Mouse (Mus musculus) skeletal muscle tissue, postnatal 0 days (tissue): ENCODE results near the gene Olfr1023. TPM values are rescaled to one million over a fixed set of nuclear protein-coding genes. Genes with fewer than 3 reads are reported as not detected.

ENCODE experiments used
- polyA plus RNA-seq: library from polyadenylated mRNA; unstranded; fragments of >200 nt; fragmentation: Nextera tagmentation; extraction: Ambion mirVana; gene quantifications from 2 replicates; pipeline ENCODE4 v1.2.1, GENCODE M21; 2015

The Olfr1023 gene
- polyA plus RNA-seq, result not detected in 2 replicates

DNA sequence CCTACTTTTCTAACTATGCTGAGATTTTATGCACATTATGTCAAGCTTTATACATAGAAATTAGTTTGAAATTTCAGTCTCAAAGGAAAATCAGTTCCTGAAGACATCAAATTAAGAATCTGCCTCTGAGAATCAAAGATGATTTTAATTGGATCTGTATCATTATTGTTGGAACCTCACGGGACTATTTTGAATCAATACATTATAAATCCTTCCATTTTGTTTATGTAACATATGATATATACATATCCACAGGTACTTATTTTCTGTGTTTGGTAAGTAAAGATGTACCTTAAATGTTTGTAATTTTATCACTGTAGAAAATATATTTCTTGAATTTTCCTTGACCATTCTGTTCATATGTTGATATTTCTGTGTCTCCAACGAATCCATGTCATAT, at the start of gene Olfr1023:
Gene Olfr1023 (plus strand): TSS at position 301 of the 400 bp plus-strand sequence.

DNA sequence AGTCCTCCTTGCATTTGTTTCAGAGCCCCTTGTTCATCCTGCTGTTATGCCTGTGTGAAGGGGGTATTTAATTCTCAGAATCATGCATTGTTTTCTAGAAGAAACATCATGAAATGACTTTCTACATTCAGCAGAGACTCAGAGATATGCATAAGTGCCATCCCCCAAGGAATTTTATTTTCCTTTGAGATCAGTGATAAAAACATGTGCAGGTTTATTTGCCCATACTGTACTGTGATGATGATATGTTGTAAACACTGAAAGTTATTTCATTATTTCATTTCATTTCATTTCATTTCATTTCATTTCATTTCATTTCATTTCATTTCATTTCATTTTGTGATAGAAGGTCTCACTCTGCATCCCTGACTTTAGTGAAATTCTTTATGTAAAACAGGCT, 40.1 kb upstream of the Olfr1023 start, which contains the start of gene Olfr1019:
Gene Olfr1019 (minus strand): TSS at position 101 of the 400 bp plus-strand sequence.

GRCm38 (mm10) chr2:85846730-85847129, 38.7 kb upstream of the Olfr1023 start, which contains the start of gene Olfr1020:
Gene Olfr1020 (plus strand): TSS chr2:85847030.

GRCm38 (mm10) chr2:85868294-85868693, 17.1 kb upstream of the Olfr1023 start, which contains the start of gene Olfr1022:
Gene Olfr1022 (plus strand): TSS chr2:85868594.

GRCm38 (mm10) chr2:85904952-85905351, 19.5 kb downstream of the Olfr1023 start, which contains the start of gene Olfr1024:
Gene Olfr1024 (minus strand): TSS chr2:85905052.

DNA sequence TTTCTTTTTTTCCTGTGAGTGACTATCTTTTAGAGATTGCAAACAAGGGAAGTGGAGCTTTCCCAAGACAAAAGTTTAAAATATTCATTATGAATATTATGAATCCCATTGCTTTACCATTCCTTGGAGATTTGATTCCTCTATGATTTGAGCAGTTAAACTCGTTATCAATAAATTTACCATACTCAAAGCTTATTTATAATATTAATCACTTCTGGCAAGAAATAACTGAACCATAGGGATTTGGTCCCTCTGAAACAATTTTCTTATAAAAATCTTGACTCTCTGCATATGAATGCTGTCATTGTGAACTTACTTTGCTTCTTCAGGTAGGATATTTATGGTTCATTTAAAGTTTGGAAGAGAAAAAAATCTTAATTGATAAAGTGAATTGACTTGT, 29.5 kb downstream of the Olfr1023 start, which contains the start of gene Olfr1025-ps1:
Gene Olfr1025-ps1 (plus strand): TSS at position 301 of the 400 bp plus-strand sequence.

DNA sequence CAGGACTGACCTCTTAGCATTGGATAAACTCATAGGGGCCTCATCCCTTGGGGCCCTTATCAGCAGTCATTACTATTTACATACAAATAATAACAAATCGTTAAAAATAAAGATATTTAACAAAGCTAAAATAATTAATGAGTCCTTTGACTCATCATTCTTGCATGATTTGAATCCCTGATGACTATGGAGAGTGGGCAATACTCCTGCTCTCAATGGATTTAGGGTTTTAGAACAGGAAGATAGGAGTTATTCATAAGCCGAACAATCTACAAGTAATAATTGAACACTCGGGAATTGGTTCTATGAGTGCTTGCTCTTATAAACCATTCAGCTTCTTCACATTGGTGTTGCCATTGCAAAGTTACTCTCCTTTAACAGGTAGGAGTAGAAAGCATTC, 35.8 kb downstream of the Olfr1023 start, which contains the start of gene Olfr1026:
Gene Olfr1026 (plus strand): TSS at position 301 of the 400 bp plus-strand sequence.

Other genes with a start within 250 kb of the Olfr1023 start
- not detected in 2 replicates for gene Olfr1002, start 234.9 kb upstream of the Olfr1023 start, polyA plus RNA-seq
- not detected in 2 replicates for gene Olfr154, start 221.2 kb upstream of the Olfr1023 start, polyA plus RNA-seq
- not detected in 2 replicates for gene Olfr1006, start 206.9 kb upstream of the Olfr1023 start, polyA plus RNA-seq
- not detected in 2 replicates for gene Olfr1008, start 196.2 kb upstream of the Olfr1023 start, polyA plus RNA-seq
- not detected in 2 replicates for gene Olfr1009, start 170.2 kb upstream of the Olfr1023 start, polyA plus RNA-seq
- not detected in 2 replicates for gene Olfr1012, start 122.9 kb upstream of the Olfr1023 start, polyA plus RNA-seq
- gene Olfr1013, start 118.5 kb upstream of the Olfr1023 start, polyA plus RNA-seq, result not detected in 2 replicates
- not detected in 2 replicates for gene Olfr1014, start 112.9 kb upstream of the Olfr1023 start, polyA plus RNA-seq
- gene Olfr1015, start 103.6 kb upstream of the Olfr1023 start, polyA plus RNA-seq, result not detected in 2 replicates
- not detected in 2 replicates for gene Olfr1016, start 83.1 kb upstream of the Olfr1023 start, polyA plus RNA-seq
- not detected in 2 replicates for gene Olfr1018, start 67.2 kb upstream of the Olfr1023 start, polyA plus RNA-seq
- not detected in 2 replicates for gene Olfr1019, start 40.2 kb upstream of the Olfr1023 start, polyA plus RNA-seq
- gene Olfr1020, start 38.6 kb upstream of the Olfr1023 start, polyA plus RNA-seq, result not detected in 2 replicates
- not detected in 2 replicates for gene Olfr1022, start 17.0 kb upstream of the Olfr1023 start, polyA plus RNA-seq
- not detected in 2 replicates for gene Olfr1024, start 19.4 kb downstream of the Olfr1023 start, polyA plus RNA-seq
- gene Olfr1025-ps1, start 29.6 kb downstream of the Olfr1023 start, polyA plus RNA-seq, result not detected in 2 replicates
- gene Olfr1026, start 35.9 kb downstream of the Olfr1023 start, polyA plus RNA-seq, result not detected in 2 replicates
- gene Olfr1028, start 64.8 kb downstream of the Olfr1023 start, polyA plus RNA-seq, result not detected in 2 replicates
- gene Olfr1029, start 88.3 kb downstream of the Olfr1023 start, polyA plus RNA-seq, result not detected in 2 replicates
- not detected in 2 replicates for gene Olfr1030, start 93.6 kb downstream of the Olfr1023 start, polyA plus RNA-seq
- not detected in 2 replicates for gene Olfr1031, start 104.7 kb downstream of the Olfr1023 start, polyA plus RNA-seq
- not detected in 2 replicates for gene Olfr1032, start 119.9 kb downstream of the Olfr1023 start, polyA plus RNA-seq
- 0.53 and 2.5 TPM in 2 replicates for gene Olfr1033, start 135.0 kb downstream of the Olfr1023 start, polyA plus RNA-seq
- gene Olfr1034, start 160.2 kb downstream of the Olfr1023 start, polyA plus RNA-seq, result not detected in 2 replicates
- not detected in 2 replicates for gene Olfr1036, start 188.4 kb downstream of the Olfr1023 start, polyA plus RNA-seq
- gene Olfr1037, start 201.7 kb downstream of the Olfr1023 start, polyA plus RNA-seq, result not detected in 2 replicates